Mouse (Mus musculus): ENCODE results near the gene Galnt3.

The Galnt3 gene

GRCm38 (mm10) chr2:66107864-66108514 is 16.8 kb downstream of the Galnt3 start:
- DNase-seq (ENCODE audit: extremely low spot score, low read depth, low spot score) = no peak

- DNase-seq (ENCODE audit: extremely low spot score, low read depth, low spot score) = no peak
These were observed 20.9 kb downstream of the Galnt3 start for GRCm38 (mm10) chr2:66103740-66104436.

- DNase-seq (ENCODE audit: extremely low spot score, low read depth, low spot score) = no peak
These were observed 23.0 kb downstream of the Galnt3 start for GRCm38 (mm10) chr2:66101686-66102304.

- DNase-seq (ENCODE audit: extremely low spot score, low read depth, low spot score) = no peak
These were observed 24.0 kb downstream of the Galnt3 start for GRCm38 (mm10) chr2:66100671-66101351.

GRCm38 (mm10) chr2:66100239-66100638 is 24.6 kb downstream of the Galnt3 start:
- DNase-seq (ENCODE audit: extremely low spot score, low read depth, low spot score) = no peak

- no peak for DNase-seq (ENCODE audit: extremely low spot score, low read depth, low spot score)
These were observed 30.1 kb downstream of the Galnt3 start for GRCm38 (mm10) chr2:66094622-66095181.

GRCm38 (mm10) chr2:66091296-66091695 is 33.5 kb downstream of the Galnt3 start:
- no peak for DNase-seq (ENCODE audit: extremely low spot score, low read depth, low spot score)

GRCm38 (mm10) chr2:66081876-66082275 is 42.9 kb downstream of the Galnt3 start:
- no peak for DNase-seq (ENCODE audit: extremely low spot score, low read depth, low spot score)

GRCm38 (mm10) chr2:66080731-66081130 is 44.1 kb downstream of the Galnt3 start:
- DNase-seq (ENCODE audit: extremely low spot score, low read depth, low spot score) = no peak

- DNase-seq (ENCODE audit: extremely low spot score, low read depth, low spot score) = no peak
These were observed 55.3 kb downstream of the Galnt3 start for GRCm38 (mm10) chr2:66069454-66069853.

GRCm38 (mm10) chr2:66063291-66063690 is 61.5 kb downstream of the Galnt3 start:
- DNase-seq (ENCODE audit: extremely low spot score, low read depth, low spot score) = no peak

- DNase-seq (ENCODE audit: extremely low spot score, low read depth, low spot score) = peak; percentile 12
These were observed 80.2 kb downstream of the Galnt3 start for GRCm38 (mm10) chr2:66044405-66045089.

GRCm38 (mm10) chr2:66043441-66044404 is 81.1 kb downstream of the Galnt3 start:
- no peak for DNase-seq (ENCODE audit: extremely low spot score, low read depth, low spot score)

- peak; percentile 42 for DNase-seq (ENCODE audit: extremely low spot score, low read depth, low spot score)
These were observed 82.8 kb downstream of the Galnt3 start for GRCm38 (mm10) chr2:66041917-66042419.

GRCm38 (mm10) chr2:66041203-66041916 is 83.4 kb downstream of the Galnt3 start:
- DNase-seq (ENCODE audit: extremely low spot score, low read depth, low spot score) = no peak

GRCm38 (mm10) chr2:66040611-66041010 is 84.2 kb downstream of the Galnt3 start:
- no peak for DNase-seq (ENCODE audit: extremely low spot score, low read depth, low spot score)

GRCm38 (mm10) chr2:66034907-66035679 is 89.7 kb downstream of the Galnt3 start:
- no peak for DNase-seq (ENCODE audit: extremely low spot score, low read depth, low spot score)

Data from hindlimb bud, embryonic 11.5 days (tissue).